Mouse (Mus musculus): ENCODE measurements around the gene Ppp1r11.

DNA sequence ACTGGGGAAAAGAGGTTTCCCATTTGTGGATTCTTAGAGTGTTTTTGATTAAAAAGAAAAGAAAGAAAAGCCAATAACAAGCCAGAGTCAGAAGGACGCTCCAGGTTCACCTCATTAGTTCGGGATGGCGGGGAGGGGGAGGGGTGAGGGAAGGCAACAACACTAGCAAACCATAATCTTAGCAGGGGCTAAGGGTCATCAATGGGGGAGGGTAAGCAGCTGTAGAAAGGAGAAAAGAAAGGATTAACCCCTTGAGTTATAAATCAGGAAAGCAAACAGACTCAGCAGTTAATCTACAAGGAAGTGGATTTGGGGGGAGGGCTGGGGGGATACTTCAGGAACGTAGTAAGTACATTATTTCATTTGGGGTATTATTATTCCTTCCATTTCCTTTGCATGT lies 30.3 kb upstream of the Ppp1r11 start:
- TF ChIP-seq CTCF (IDR thresholded peaks at IDR 0.05; ENCODE audit: low read depth, low read length) (no peak), GATA1 (IDR thresholded peaks at IDR 0.05; ENCODE audit: borderline replicate concordance, low read length) (no peak)
